Mouse (Mus musculus) kidney, embryonic 14.5 days (tissue): ENCODE results near the gene Glipr2. TPM values are rescaled to one million over a fixed set of nuclear protein-coding genes. Genes with fewer than 3 reads are reported as not detected.

ENCODE experiments used
- ATAC-seq: fragments of 200-750 bp; cut with Nextera tagmentation; 2 replicates; pipeline ENCODE4 v1.8.0; 2017; ENCODE audit warnings: moderate number of reproducible peaks, mild to moderate bottlenecking, moderate TSS enrichment, moderate library complexity; ENCODE audit not compliant: low FRiP score, low TSS enrichment
- H3K27ac ChIP-seq: fragments of 300-500 bp; sonication (generic); 2 replicates; pipeline ENCODE4 v1.5.1; 2014; ENCODE audit warnings: low read depth, mild to moderate bottlenecking, low read length, moderate library complexity, mixed read lengths
- H3K27me3 ChIP-seq: fragments of 300-500 bp; sonication (generic); 2 replicates; pipeline ENCODE4 v1.6.1; 2014; ENCODE audit warnings: mild to moderate bottlenecking, low read length; ENCODE audit not compliant: control insufficient read depth, insufficient read depth
- H3K36me3 ChIP-seq: fragments of 300-500 bp; sonication (generic); 2 replicates; pipeline ENCODE4 v1.6.1; 2014; ENCODE audit warnings: low read length, mixed read lengths; ENCODE audit not compliant: control insufficient read depth, insufficient read depth
- H3K4me1 ChIP-seq: fragments of 300-500 bp; sonication (generic); 2 replicates; pipeline ENCODE4 v1.6.1; 2014; ENCODE audit warnings: low read length, mixed read lengths; ENCODE audit not compliant: control insufficient read depth, insufficient read depth
- H3K4me2 ChIP-seq: fragments of 300-500 bp; sonication (generic); replicated peaks from 2 replicates; pipeline ENCODE4 v1.6.1; 2014; ENCODE audit warnings: low read depth, mild to moderate bottlenecking, low read length
- H3K4me3 ChIP-seq: fragments of 300-500 bp; sonication (generic); 2 replicates; pipeline ENCODE4 v1.5.1; 2014; ENCODE audit warnings: mild to moderate bottlenecking, low read length
- H3K9ac ChIP-seq: fragments of 300-500 bp; sonication (generic); 2 replicates; pipeline ENCODE4 v1.6.1; 2014; ENCODE audit warnings: low read depth, mild to moderate bottlenecking, low read length, moderate library complexity
- H3K9me3 ChIP-seq: fragments of 300-500 bp; sonication (generic); 2 replicates; pipeline ENCODE4 v1.6.1; 2016; ENCODE audit warnings: low read length; ENCODE audit not compliant: control insufficient read depth
- WGBS: fragments of 180-500 bp; shearing (Covaris S2); extraction: QIAGEN DNeasy Blood & Tissue Kit; methylation state at CpG from one replicate; pipeline ENCODE4 v1.1.7; 2014; 5-methylcytosine and 5-hydroxymethylcytosine counted together
- polyA plus RNA-seq: library from polyadenylated mRNA; unstranded; fragments of >200 nt; fragmentation: Nextera tagmentation; extraction: Ambion mirVana; gene quantifications from 2 replicates; pipeline ENCODE4 v1.2.1, GENCODE M21; 2014

Gene Glipr2
- polyA plus RNA-seq, 1 experiment from 2014 or later, result 63.6 TPM

DNA sequence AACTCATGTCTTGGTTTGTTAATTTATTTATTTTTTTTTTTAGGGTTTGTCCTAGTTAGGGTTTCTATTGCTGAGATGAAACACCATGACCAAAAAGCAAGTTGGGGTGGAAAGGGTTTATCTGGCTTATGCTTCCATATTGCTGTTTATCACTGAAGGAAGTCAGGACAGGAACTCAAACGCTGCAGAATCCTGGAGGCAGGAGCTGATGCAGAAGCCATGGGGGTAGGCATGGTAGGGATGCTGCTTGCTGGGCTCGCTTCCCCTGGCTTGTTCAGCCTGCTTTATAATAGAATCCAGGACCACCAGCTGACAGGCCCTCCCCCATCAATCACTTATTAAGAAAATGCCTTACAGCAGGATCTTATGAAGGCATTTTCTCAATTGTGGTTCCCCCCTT lies 53.7 kb downstream of the Glipr2 start:
- H3K27me3 ChIP-seq, result no peaks in the 10 kb centered on the region
- H3K4me3 ChIP-seq, result no peak overlapping the region
- H3K36me3 ChIP-seq, result no peaks in the 10 kb centered on the region; the same call in 1 of the 2 replicates
- no peaks in the 10 kb centered on the region for H3K9me3 ChIP-seq
- WGBS, result 50% methylated on average over 2 of the region's 2 CpGs
- no peak overlapping the region for H3K27ac ChIP-seq
- no peak overlapping the region for H3K4me2 ChIP-seq
- peaks cover 12% of the 10 kb centered on the region for H3K4me1 ChIP-seq
- no peak for ATAC-seq
- H3K9ac ChIP-seq, result no peak overlapping the region; the same call in 1 of the 2 replicates

DNA sequence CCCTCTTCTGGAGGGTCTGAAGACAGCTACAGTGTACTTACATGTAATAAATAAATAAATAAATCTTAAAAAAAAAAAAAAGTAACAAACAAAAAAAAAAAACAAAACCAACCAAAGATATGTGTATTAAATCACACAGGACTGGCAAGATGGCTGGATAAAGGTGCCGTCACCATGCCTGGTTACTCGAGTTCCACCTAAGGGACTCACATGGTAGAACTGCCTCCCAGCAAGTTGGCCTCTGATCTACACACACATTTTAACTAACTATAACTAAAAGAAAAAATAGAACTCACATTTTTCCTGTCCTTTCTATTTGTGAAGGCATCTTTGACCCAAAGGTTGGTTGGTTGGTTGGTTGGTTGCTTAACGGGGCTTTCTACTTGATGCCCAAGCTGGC lies 54.6 kb downstream of the Glipr2 start:
- H3K27ac ChIP-seq, result 0 out of 2 replicates have a peak overlapping the region, but pooled peaks have one; percentile 47
- no peaks in the 10 kb centered on the region; the same call in 1 of the 2 replicates for H3K36me3 ChIP-seq
- ATAC-seq, result no peak
- no peaks in the 10 kb centered on the region for H3K27me3 ChIP-seq
- peaks cover 12% of the 10 kb centered on the region for H3K4me1 ChIP-seq
- peak overlapping the region; percentile 98 for H3K4me3 ChIP-seq
- H3K9me3 ChIP-seq, result no peaks in the 10 kb centered on the region
- WGBS, result 81% methylated on average over 3 of the region's 3 CpGs
- peak overlapping the region; percentile 44 for H3K4me2 ChIP-seq
- peak overlapping the region; percentile 59; the same call in 1 of the 2 replicates for H3K9ac ChIP-seq

DNA sequence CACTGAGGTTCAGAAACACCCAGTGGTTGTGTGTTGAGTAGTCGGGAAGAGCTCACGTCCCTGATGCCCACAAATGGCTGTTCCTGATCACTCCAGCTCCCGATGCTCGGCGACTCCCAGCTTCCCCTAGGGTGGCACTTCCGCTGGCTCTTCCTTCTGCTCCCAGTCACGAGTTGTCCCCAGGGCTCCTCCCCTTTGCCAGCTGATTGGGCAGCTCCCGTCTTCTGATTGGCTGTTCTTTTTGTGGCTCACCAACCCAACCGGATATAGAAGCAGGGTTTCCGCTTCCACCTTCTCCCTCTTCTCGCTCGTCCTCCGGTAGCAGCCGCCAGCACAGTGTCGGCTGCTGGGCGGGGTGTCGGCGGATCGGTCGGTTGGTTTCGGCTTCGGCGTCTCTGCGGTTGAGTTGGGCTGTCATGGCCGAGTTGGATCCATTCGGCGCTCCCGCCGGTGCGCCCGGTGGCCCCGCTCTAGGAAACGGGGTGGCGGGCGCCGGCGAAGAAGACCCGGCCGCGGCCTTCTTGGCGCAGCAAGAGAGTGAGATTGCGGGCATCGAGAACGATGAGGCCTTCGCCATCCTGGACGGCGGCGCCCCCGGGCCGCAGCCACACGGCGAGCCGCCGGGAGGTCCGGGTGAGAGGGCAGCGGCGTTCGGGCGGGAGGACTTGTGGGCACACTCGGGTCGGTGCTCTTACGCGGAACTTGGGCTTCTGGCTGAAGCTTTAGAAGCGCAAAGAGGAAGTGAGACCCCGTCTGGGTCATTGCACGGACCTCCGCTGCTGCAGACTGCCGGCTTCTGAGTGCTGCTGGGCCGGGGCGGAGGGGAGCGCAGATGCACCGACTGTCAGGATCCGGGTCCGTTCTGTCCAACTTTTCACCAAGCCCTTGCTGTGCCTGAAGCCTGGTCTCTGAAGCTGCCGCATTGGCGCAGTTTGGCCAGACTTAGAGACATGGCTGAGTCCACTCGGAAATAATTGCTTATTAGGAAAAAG lies 55.5 kb downstream of the Glipr2 start:
- H3K27ac ChIP-seq, result peak overlapping the region; percentile 79
- no peaks in the 10 kb centered on the region; the same call in 1 of the 2 replicates for H3K36me3 ChIP-seq
- H3K4me3 ChIP-seq, result peak overlapping the region; percentile 98
- H3K9ac ChIP-seq, result peak overlapping the region; percentile 92
- H3K27me3 ChIP-seq, result no peaks in the 10 kb centered on the region
- H3K4me1 ChIP-seq, result peaks cover 12% of the 10 kb centered on the region
- no peaks in the 10 kb centered on the region for H3K9me3 ChIP-seq
- peak overlapping the region; percentile 85 for H3K4me2 ChIP-seq
- under 1% methylated on average over 77 of the region's 77 CpGs for WGBS
- peak; percentile 98 for ATAC-seq

DNA sequence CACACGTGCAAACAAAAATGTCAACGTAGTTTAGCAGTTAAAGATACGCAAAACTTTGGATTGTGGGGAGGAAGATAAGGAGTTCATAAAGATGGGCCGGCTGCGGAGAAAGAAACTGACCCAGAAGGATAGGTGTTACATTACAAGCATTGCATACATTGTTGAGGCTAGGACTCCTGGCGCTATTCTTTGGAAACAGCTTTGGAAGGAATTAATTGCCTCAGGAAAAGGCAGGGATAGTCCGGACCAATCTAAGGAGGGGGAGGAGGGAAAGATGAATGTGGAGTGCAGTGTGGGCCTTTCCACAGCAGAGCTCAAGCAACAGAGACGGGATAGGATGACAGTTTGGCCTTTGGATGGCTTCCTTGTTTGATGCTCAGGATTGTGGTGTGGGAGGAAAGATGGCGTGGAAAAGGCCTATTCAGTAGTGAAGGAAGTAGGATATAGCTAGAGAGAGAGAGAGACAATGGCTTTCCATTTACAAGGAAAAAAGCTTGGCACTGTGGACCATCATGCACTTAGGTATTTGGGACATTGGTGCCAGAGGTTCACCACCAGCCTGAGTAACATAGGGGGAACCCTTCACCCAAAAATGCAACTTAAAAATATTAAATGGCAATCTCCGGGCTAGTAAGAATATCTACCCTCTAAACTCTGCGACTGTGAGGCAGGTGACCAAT lies 56.3 kb downstream of the Glipr2 start:
- ATAC-seq, result no peak
- Histone ChIP-seq H3K4me3 (peak overlapping the region; percentile 98), H3K36me3 (peaks cover 1% of the 10 kb centered on the region; the same call in 1 of the 2 replicates), H3K27ac (no peak overlapping the region), H3K9me3 (no peaks in the 10 kb centered on the region), H3K27me3 (no peaks in the 10 kb centered on the region), H3K4me1 (peaks cover 12% of the 10 kb centered on the region), H3K9ac (peak overlapping the region; percentile 92), H3K4me2 (peak overlapping the region; percentile 85)
- WGBS, result 23% methylated on average over 11 of the region's 11 CpGs

DNA sequence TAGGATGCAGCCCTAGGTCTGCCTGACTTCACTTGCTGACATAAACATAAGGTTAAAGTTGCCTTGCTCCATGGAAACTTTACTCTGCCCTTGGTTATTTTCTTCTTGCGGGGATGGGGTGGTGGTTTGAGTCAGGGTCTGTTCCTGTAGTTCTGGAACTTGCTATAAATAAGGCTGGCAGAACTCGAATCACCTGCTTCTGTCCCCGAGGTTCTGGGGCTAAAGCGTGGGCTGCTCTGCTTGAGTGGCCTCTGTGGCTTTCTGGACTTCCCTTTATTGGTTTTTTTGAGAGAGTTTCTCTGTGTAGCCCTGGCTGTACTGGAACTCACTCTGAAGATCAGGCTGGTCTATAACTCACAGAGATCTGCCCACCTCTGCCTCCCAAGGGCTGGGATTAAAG lies 58.9 kb downstream of the Glipr2 start:
- WGBS, result 80% methylated on average over 4 of the region's 4 CpGs
- Histone ChIP-seq H3K36me3 (peaks cover 25% of the 10 kb centered on the region), H3K9ac (no peak overlapping the region), H3K9me3 (no peaks in the 10 kb centered on the region), H3K4me3 (no peak overlapping the region), H3K27ac (no peak overlapping the region), H3K4me1 (peaks cover 12% of the 10 kb centered on the region), H3K27me3 (no peaks in the 10 kb centered on the region), H3K4me2 (no peak overlapping the region)
- no peak for ATAC-seq

DNA sequence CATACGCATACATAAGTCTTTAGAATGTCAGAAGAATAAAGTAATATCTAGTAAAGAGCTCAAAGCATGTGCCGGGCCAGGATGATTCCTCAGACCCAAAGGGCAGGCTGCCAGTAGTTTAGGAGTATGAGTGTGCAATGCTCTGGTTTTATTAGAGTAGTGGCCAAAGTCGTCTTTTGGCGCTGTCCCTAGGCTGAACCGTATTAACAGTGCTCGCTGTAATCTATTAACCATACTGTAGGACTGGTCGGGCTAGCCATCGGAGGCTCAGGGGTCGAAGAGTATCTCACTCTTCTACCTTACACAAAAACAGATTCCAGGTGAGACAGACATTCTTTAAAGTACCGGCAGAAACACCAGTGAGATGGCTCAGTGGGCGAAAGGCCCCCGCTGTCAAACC lies 59.6 kb downstream of the Glipr2 start:
- Histone ChIP-seq H3K27me3 (no peaks in the 10 kb centered on the region), H3K36me3 (peaks cover 32% of the 10 kb centered on the region), H3K4me1 (peaks cover 12% of the 10 kb centered on the region), H3K9me3 (no peaks in the 10 kb centered on the region), H3K27ac (no peak overlapping the region), H3K9ac (no peak overlapping the region), H3K4me2 (no peak overlapping the region), H3K4me3 (no peak overlapping the region)
- 91% methylated on average over 12 of the region's 12 CpGs for WGBS
- no peak for ATAC-seq

DNA sequence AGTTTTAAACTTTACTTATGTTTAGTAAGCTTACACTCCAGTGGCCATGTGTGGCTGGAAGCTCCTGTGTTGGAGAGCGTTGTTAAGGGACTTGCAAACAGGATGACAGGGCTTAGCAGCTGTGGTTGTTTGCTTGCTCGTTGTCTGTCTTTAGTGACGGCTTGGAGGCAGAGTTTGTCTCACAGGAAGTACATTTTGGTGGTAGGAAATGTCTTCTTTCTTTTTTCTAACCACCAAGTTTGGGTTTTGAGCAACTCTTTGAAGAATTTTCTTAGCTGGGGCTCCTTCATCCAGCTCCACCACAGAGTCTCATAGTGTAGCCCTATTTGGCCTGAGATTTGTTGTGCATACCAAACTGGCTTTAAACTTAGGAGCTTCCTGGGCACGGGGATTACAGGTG lies 65.1 kb downstream of the Glipr2 start:
- Histone ChIP-seq H3K27me3 (no peaks in the 10 kb centered on the region), H3K36me3 (peaks cover 88% of the 10 kb centered on the region), H3K9me3 (no peaks in the 10 kb centered on the region), H3K27ac (no peak overlapping the region), H3K4me1 (no peaks in the 10 kb centered on the region; the same call in 1 of the 2 replicates), H3K4me2 (no peak overlapping the region), H3K9ac (no peak overlapping the region), H3K4me3 (no peak overlapping the region)
- 93% methylated on average over 4 of the region's 4 CpGs for WGBS
- ATAC-seq, result no peak

DNA sequence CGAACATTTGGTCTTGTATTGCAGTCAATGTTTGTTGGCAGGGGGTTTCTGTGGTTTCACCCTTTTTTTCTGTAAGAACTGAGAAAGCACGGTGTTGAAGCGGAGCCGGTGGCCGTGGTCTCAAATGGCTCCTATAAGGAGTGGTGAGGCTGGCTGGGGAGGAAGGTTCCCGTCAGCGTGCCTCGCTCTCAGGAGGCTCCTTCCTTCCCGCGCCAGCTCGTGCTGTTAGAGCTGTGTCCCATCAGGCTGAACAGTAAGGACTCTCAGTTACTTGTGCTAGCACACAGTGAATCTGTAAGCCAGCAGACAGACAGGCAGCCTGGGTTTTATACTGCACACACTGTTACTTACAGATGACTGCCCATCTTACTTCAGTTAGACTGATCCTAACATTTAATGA lies 65.6 kb downstream of the Glipr2 start:
- WGBS, result 92% methylated on average over 11 of the region's 11 CpGs
- Histone ChIP-seq H3K27me3 (no peaks in the 10 kb centered on the region), H3K27ac (no peak overlapping the region), H3K4me2 (no peak overlapping the region), H3K4me3 (no peak overlapping the region), H3K9ac (no peak overlapping the region), H3K36me3 (peaks cover 92% of the 10 kb centered on the region), H3K9me3 (no peaks in the 10 kb centered on the region), H3K4me1 (no peaks in the 10 kb centered on the region)
- ATAC-seq, result no peak

DNA sequence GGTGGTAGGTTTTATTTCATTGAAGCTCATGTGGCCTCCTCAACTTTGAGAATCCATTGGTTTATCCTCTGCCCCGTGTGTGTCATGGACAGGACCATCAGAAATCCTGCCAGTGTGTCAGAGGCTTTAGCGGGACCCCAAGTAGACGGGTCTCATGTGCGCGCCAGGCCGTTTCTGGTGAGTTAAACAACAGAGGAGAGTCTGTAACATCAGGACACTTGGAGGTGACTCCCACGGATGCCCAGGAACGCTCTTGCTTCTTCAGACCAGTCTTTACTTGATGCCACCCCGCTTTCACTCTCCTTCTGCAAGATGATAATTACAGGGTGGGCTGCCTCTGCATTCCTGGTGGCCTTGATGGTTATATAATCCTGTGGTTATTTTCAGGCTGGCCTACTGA lies 66.5 kb downstream of the Glipr2 start:
- peaks cover 99% of the 10 kb centered on the region for H3K36me3 ChIP-seq

More for the DNA sequence above, 66.5 kb downstream of the Glipr2 start:
- Histone ChIP-seq H3K27ac (no peak overlapping the region), H3K9ac (no peak overlapping the region), H3K9me3 (no peaks in the 10 kb centered on the region), H3K4me3 (no peak overlapping the region), H3K27me3 (no peaks in the 10 kb centered on the region), H3K4me2 (no peak overlapping the region), H3K4me1 (no peaks in the 10 kb centered on the region)
- no peak for ATAC-seq
- 91% methylated on average over 9 of the region's 9 CpGs for WGBS
